Comparison of ENCODE assay signal across 22 mouse cellular contexts in the genomic region with DNA sequence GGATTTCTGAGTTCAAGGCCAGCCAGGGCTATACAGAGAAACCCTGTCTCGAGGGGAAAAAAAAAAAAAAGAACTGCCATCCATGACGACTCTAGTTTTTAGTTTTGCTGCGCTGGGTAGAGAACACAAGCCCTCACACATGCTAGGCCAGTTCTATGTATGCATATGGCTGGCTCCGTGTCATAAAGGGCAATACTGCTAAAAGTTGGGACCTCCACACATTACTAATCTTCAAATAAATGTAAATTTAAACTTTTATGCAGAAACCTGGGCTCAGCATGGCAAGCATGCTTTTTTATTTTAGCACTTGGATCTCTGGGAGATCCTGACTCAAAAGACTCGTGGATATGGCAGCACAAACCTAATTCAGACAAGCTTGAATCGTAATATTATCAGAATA. TPM values are rescaled to one million over a fixed set of nuclear protein-coding genes. Genes with fewer than 3 reads are reported as not detected.
"Had no signal": no experiment of that assay in that cellular context is flagged by ENCODE, and none has a peak within 500 bp of the region (broad histone marks: within the 10 kb centered on the region; RNA-seq: fewer than 3 reads in every experiment).

No protein-coding gene starts in this region.

- H3K4me3 ChIP-seq: lung, embryonic 15.5 days; megakaryocyte, embryonic 14.5 days; midbrain, embryonic 13.5 days; midbrain, embryonic 15.5 days; neural tube, embryonic 12.5 days; stomach, embryonic 15.5 days had no signal

- H3K27me3 ChIP-seq: lung, embryonic 15.5 days; midbrain, embryonic 13.5 days; midbrain, embryonic 15.5 days; neural tube, embryonic 12.5 days; stomach, embryonic 15.5 days had no signal

- H3K27ac ChIP-seq: lung, embryonic 15.5 days; macrophage; midbrain, embryonic 13.5 days; midbrain, embryonic 15.5 days; neural tube, embryonic 12.5 days; stomach, embryonic 15.5 days; stomach, postnatal 0 days had no signal

- DNase-seq: liver, postnatal 0 days; lung, adult 2 months; lung, postnatal 14 days; lung, postnatal 36 days; right cerebral cortex, postnatal 14 days; thymus, adult 18-20 months; thymus, postnatal 14 days; thymus, postnatal 36 days had no signal

- H3K36me3 ChIP-seq: midbrain, embryonic 15.5 days had no signal

- H3K4me1 ChIP-seq: lung, embryonic 15.5 days; stomach, embryonic 15.5 days had no signal

- H3K9ac ChIP-seq: liver, postnatal 0 days; lung, embryonic 15.5 days; midbrain, embryonic 13.5 days; midbrain, embryonic 15.5 days; neural tube, embryonic 12.5 days; stomach, embryonic 15.5 days had no signal

- H3K9me3 ChIP-seq: lung, embryonic 15.5 days; megakaryocyte, embryonic 14.5 days; midbrain, embryonic 13.5 days; midbrain, embryonic 15.5 days; neural tube, embryonic 12.5 days; stomach, embryonic 15.5 days had no signal

RNA-seq across cellular contexts. Expression of gene Sowahd, which starts 32.5 kb away (rescaled TPM):
- total RNA-seq: midbrain, postnatal 0 days; monocyte, adult 5-6 weeks; neutrophil, adult 5-6 weeks had no signal
- polyA plus RNA-seq: liver, postnatal 0 days; lung, adult 2 months; lung, embryonic 15.5 days; lung, postnatal 0 days; macrophage; midbrain, embryonic 11.5 days; midbrain, embryonic 13.5 days; midbrain, embryonic 15.5 days; neural tube, embryonic 12.5 days; neural tube, embryonic 14.5 days had no signal
